Mouse (Mus musculus): ENCODE measurements at regions not wholly inside any gene's neighbourhood (a gene's known extent, or its start where the extent isn't known, plus 50 kb on each side); places are given as distances from the start of the nearest gene placed in this dataset.

GRCm38 (mm10) chr3:128122111-128122510, 226.0 kb upstream of the Fam241a start:
- DNase-seq (ENCODE audit: low spot score in 2 of 2): peak in 1 of 2 experiments; percentile 17

DNA sequence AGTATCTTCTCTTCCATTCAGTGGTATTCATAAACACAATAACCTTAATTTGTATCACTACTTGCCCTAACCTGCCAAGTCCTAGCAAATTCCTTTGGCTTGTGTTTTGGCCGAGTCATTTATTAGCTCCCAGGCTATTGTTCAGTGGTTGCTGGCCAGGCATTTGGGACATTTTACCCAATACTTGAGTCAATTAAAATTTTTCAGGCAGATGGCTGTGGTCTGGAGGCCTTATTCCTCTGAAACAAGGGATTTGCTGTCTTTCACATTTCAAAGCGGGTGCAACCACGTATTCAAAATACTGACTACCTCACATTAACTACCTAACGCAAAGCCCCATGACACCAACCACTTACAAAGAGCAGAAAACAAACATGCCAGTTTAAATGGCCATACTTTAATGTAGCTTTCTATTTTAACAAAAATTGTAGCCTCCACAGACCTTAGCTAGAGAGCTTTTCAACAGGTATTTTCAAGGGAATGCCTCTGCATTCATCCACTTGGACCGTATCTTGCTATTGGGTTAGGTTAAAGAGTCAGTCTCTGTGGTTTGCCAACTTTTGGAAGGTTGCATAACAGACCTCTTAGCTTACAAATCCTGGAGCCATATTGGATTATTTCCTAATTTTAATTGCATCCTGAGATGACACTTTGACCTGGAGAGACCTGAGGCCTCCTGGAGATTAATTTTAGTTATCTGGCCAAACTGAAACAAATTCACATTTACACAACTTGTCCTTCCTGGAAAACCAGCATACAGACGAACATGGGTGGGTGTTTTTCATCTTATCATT, 224.7 kb upstream of the Fam241a start:
- no peak for DNase-seq (ENCODE audit: low spot score in 2 of 2)

DNA sequence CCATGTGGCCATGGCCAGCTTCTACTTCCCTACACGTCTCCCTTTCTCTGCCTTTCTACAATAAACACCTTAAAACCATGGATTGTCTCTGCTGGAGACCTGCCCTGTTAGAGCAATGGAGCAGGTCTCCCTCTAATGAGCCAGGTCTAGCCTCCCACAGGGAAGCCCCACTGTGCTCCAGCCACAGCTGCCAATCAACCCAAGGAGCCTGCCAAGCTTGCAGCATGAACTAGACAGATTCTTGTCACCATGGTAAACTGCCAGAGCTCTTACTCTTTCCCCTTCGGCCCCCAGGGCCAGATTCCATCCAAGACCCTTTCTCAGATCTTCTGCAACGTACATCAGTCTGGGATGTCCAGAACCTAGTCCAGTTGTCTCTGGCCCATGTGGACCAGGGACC, 217.1 kb upstream of the Fam241a start:
- DNase-seq (ENCODE audit: low spot score in 2 of 2): no peak

DNA sequence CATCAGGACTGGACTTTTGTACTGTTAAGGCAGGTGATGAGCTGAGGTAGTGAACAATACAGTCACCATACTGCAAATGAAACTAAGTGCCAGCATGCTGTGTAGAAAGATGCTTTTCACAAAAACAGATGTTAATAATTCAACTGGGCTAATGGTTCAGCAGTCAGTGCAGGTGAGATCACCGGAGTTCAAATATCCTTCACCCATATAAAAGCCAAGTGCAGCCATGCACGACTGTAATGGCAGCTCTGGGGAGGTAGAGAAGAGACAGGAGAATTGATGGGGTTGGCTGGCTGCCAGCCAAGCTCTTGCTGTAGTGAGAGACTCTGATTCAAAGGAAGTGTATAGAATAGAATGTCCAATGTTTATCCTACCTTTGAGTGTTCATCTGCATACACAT, 214.3 kb upstream of the Fam241a start:
- DNase-seq (ENCODE audit: low spot score in 2 of 2): no peak

GRCm38 (mm10) chr3:128104516-128104915, 208.4 kb upstream of the Fam241a start:
- no peak for DNase-seq (ENCODE audit: low spot score in 2 of 2)

DNA sequence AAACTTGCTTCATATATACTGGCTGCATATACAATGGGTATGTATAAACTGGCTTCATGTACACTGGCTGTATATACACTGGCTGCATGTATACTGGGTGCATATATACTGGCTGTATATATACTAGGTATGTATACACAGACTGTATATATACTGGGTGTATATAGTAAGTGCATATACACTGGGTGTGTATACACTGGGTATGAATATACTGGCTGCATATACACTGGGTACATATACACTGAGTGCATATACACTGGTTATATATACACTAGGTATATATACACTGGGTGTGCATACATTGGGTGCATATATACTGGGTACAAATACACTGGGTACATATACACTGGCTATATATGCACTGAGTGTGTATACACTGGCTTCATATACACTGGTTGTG, 196.9 kb upstream of the Fam241a start:
- DNase-seq (ENCODE audit: low spot score in 2 of 2): no peak

DNA sequence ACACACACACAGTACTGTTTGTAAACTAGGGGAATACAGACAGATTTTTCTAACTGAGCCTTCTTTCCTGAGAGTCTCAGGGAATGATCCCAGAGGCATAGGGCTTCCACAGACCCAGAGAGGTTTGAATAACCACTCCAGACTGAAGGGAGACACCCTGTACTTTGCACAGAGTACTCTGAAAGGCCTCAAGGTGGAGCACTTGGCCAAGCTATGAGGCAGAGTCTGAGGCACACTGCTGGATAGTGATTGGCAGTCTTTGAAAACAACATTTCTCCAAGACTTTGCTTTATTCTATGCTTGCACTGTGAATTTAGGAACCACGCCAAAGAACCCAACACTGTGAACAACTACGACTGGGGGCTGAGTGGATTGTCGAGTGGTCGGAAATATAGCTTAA, 192.1 kb upstream of the Fam241a start:
- peak in 1 of 2 experiments; percentile 22 for DNase-seq (ENCODE audit: low spot score in 2 of 2)

- DNase-seq (ENCODE audit: low spot score in 2 of 2): no peak
These were observed 191.0 kb upstream of the Fam241a start for GRCm38 (mm10) chr3:128087163-128087562.

GRCm38 (mm10) chr3:128082463-128082862, 186.3 kb upstream of the Fam241a start:
- DNase-seq (ENCODE audit: low spot score in 2 of 2): no peak

DNA sequence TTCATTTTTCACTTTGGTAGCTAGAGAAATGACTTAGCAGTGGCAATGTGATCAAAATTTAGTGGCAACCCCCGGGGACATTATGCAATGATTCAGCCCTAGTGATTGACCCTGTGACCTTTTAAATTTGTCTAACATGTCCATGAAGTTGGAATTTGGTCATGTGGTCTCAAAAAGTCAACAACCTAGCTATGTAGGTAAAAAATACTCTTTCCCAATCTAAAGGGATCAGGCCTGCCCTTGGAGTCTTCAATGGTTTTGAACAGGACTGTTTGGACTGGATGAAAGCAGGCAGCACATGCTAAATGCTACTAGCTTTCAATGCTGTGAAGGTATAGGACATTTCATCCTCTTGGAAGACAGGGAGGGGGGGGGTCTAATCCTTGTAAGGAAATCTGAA, 185.3 kb upstream of the Fam241a start:
- DNase-seq (ENCODE audit: low spot score in 2 of 2): no peak

DNA sequence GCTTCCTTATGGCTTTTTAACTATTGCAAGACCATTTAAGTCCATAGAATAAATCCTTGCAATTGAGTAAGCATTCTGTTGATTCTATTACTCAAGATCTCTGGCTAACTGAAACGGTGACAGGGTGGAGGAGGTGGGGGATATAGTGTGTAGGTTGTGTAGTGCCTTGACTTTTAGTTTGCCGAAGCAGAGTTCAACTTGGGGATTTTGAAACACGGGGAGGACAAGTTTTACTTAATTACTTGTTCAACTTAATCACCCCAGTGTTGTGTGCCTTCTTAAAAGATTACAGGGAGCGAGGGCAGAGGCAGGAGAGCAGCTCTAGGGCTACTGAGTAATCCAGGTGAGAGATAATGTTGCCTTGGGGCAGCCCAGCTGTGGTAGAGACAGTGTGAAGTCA, 171.7 kb upstream of the Fam241a start:
- no peak for DNase-seq (ENCODE audit: low spot score in 2 of 2)

- no peak for DNase-seq (ENCODE audit: low spot score in 2 of 2)
These were observed 157.9 kb upstream of the Fam241a start for GRCm38 (mm10) chr3:128054031-128054430.

- no peak for DNase-seq (ENCODE audit: low spot score in 2 of 2)
These were observed 147.6 kb upstream of the Fam241a start for GRCm38 (mm10) chr3:128043709-128044108.

GRCm38 (mm10) chr3:128040407-128041115, 144.4 kb upstream of the Fam241a start:
- no peak for DNase-seq (ENCODE audit: low spot score in 2 of 2)

DNA sequence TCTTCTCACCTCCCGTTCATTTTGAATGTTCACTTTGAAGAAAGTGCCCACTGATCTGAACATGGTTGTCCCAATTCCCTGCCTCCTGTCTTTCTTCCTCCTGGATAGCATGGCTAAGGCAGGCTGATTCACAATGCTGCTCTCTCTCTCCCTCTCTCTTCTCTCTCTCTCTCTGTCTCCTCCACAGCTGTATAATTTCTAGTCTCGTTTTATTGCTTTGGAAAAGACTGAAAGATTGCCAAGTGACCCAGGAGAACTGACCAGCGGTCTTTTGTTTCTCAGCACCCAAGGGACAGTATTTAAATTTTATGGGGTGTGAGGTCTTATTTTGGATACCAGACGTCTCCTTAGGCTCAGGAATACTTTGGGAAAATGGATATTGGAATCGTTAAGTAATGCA, 143.1 kb upstream of the Fam241a start:
- no peak for DNase-seq (ENCODE audit: low spot score in 2 of 2)

DNA sequence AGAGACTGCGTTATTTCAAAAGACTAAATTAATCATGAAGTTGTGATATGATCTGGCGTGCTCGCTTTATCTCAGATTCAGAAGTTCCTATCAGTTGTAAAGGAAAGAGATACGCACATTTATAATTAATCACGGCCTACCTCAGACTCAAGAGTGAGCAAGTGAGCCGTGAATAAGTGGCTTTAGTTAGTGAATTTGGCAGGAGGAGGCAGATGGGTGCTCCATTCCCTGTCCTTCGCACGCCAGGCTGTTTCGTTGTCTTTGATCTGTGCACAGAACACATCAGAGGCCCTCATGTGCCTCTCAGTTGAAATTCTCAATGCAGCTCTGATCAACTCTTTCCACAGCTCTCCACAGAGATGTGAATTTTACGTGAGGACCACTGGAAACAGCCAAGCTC, 140.4 kb upstream of the Fam241a start:
- DNase-seq (ENCODE audit: low spot score in 2 of 2): no peak

DNA sequence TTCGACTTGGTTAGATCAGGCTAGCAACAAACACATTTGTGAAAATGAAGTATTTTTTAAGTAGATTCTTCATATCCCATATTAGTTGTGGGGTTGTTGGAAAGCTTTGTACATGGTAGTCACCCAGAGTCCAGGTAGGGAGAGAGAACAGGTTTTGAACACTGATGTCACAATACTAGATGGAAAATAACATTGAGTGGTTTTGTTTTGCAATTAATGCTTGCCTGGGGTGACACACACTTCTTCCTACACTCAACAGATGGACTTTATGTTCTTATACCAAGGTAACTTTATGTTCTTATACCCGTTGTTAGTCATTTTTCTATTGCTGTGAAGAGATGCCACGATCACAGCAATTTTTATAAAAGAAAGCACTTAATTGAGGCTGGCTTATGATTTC, 134.2 kb upstream of the Fam241a start:
- DNase-seq (ENCODE audit: low spot score in 2 of 2): no peak

DNA sequence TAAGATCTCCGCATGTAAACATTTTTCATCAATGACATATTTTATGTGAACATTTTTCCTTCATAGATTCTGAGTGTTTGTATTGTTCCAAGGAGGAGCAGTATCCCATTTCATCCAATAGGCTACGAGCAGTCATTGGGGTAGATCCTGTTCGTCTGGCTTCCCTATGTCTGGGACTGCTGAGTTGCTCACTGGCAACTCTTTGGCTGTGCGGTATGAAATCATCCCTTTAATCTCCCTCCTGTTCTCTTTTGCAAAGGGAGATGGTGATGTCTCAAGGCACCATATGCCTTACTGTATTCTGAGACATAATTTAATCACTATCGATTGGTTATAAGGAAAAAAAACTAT, 133.4 kb upstream of the Fam241a start:
- no peak for DNase-seq (ENCODE audit: low spot score in 2 of 2)

DNA sequence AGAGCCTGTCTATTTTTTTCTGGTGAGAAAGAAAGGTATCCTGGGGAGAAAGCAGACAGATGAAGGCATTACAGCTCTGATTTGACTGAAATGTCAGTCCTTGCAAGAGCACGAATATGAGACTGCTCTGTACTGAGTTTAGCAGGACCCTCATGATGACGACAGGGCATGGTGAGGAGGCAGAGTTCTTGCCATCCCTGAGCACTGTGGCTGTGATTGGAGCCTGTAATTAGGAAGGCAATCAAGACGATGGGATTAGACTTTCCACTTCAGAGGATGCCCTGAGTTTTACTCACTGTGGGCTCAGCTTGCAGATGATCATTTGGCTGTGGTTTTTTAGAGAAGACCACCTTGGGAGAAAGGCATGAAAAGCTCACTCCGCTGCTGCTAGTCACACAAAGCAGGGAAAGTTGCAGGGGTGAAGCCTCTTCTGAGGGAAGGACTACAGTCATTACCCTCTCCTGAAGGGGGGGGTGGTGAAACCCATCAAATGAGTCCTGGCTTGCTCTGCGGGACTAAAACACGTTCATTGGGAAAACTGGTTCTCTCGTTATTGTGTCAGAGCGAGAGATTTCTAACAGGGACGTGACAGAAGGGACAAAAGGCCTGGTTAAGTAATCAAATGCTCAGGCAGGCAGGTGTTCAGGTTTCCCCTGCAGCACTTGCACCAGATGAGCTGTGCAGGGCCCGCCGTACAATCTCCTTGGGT, 132.9 kb upstream of the Fam241a start:
- no peak for DNase-seq (ENCODE audit: low spot score in 2 of 2)

DNA sequence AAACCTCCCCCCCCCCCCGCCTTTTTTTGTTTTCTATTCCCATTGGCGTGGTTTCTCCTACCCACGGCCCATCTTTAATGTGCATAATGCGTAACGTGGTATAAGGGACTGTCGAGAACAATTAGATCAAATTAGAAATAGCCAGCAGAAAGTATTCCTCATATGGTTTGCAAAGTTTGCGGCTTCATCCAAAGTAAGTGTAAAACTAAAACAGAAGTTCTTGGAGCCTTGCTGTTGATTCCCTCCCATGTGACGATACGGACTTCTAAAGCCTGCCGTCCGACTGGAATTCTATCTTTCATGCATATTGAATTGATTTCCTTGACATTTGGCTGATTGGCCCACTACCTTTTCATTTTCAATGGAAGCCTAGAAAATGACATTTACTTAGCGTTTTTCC, 128.7 kb upstream of the Fam241a start:
- no peak for DNase-seq (ENCODE audit: low spot score in 2 of 2)

- DNase-seq (ENCODE audit: low spot score in 2 of 2): no peak
These were observed 118.8 kb upstream of the Fam241a start for GRCm38 (mm10) chr3:128014909-128015308.

GRCm38 (mm10) chr3:128002905-128003641, 106.9 kb upstream of the Fam241a start:
- no peak for DNase-seq (ENCODE audit: low spot score in 2 of 2)

Measured in spleen, postnatal 10 days (tissue).